Mouse (Mus musculus) C2C12 (cell line): Measurements from ENCODE around the gene Tcf7l1.

Experiments
- CEBPB ChIP-seq: IDR thresholded peaks from one replicate; pipeline ENCODE4 v1.6.1; 2011; ENCODE audit warnings: low read depth, mild to moderate bottlenecking, control low read depth, moderate library complexity
- CTCF ChIP-seq: IDR thresholded peaks from one replicate; pipeline ENCODE4 v1.5.1; 2011; ENCODE audit not compliant: control insufficient read depth, insufficient read depth, insufficient read length
- USF1 ChIP-seq: IDR thresholded peaks from one replicate; pipeline ENCODE4 v1.6.1; 2011; ENCODE audit warnings: low read depth, mild to moderate bottlenecking, control low read depth, moderate library complexity

DNA sequence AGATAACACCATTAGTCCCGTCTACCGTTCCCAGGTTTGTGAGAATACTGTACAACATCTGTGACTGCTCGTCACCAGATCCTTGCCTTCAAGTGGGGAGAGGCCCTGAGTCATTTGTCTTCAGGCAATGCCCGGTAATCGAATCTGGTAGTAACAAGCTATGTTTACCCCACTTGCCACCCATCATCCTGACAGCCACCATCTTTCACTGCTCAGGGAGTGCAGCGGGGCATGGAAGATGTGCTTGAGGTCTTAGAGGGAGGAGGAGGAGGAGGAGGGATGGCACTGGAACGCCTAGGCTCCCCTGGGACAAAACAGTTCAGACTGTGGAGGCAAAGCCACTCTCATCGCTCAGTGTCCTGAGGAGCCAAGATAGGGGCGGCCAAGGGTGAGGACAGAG is 74.8 kb downstream of the Tcf7l1 start:
- TF ChIP-seq CEBPB (no peak), CTCF (no peak), USF1 (no peak)
